Mouse (Mus musculus) left cerebral cortex, postnatal 25 days (tissue): ENCODE measurements around the gene Olfr1512. TPM values are rescaled to one million over a fixed set of nuclear protein-coding genes. Genes with fewer than 3 reads are reported as not detected.
"Not testable (repeated sequence)": the region's sequence is repeated elsewhere in the genome, so short reads cannot be mapped to it uniquely, and the experiment has no call there.

Source experiments
- DNase-seq, 2 experiments: peaks; one replicate each; pipeline ENCODE4 v3.0.0; 2022; ENCODE audit warnings: low spot score in 2 of 2, mixed read lengths in 1 of 2
- intact Hi-C: fragments of 180-260 bp; cut with DNase I; formaldehyde crosslinking; loops from one replicate; pipeline ENCODE4 v1.15.1; 2025
- total RNA-seq, 2 experiments: library from RNA; stranded (reverse); gene quantifications; 2 replicates each; pipeline ENCODE4 v1.2.3; 2021

Olfr1512 gene
- total RNA-seq: not detected

DNA sequence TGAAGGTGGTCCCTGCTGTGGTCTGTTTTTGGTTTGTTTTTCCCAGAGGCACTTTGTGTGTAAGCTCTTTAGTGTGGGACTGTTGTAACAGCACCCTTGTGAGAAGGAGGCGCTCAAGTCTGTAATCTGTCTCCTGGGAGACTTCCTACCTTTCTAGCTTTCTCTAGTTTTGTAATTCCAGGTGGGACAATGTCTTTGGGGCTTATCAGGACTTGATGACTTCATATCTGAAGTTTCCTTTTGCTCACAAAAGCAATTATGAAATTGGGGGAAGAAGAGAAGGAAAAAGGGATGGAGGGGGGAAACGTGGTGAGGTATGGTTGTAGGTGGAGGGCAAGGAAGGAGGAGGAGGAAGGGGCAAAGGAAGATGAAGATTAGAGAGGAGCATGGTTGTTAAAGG lies at the start of gene Olfr1512:
Gene Olfr1512, minus strand, starts transcription at position 101 of the 400 bp plus-strand sequence.
- intact Hi-C loops: no loop called here
- no peak for DNase-seq

DNA sequence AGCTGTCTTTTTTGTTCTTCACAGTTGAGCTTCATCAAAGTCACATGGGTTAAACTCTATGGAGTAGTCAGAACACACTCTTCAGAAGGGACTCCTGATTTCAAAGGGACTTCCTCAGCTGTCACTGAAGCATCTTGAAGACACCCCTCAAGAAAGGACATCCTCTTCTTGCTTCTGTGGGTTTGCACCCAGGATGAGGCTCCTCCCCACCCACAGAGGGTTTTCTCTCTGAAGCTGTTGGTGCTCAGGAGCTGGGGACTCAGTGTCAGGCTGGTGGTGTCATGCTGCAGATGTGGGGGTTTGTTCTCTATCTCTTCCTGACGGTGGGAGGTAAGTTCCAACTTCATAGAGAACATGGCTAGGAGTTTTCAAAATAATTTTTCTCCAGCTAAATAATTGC lies 48.7 kb upstream of the Olfr1512 start:
- no peak for DNase-seq
- intact Hi-C loops: no loop called here

DNA sequence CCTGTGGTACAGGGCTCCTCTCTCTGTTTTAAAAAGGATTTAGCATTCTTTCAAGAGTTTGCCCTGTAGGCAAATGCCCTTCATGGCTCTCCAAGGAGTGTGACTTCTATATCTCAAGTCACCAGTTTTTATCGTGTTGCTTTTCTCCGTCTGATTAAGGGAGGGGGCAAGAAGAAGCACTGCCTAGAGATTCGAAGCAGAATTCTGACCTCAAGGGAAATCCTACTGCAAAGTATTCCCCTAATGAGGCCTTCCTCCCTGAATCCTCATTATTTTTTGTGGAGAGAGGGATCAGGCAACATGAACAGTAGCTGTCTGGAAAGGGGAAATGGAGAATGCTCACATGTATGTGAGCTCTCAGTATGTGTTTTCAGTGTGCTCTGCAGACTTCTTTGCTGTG lies 35.3 kb upstream of the Olfr1512 start, which contains the start of gene Olfr1510:
Gene Olfr1510, minus strand, starts transcription at position 101 of the 400 bp plus-strand sequence.
- intact Hi-C loops: no loop called here
- DNase-seq: no peak

DNA sequence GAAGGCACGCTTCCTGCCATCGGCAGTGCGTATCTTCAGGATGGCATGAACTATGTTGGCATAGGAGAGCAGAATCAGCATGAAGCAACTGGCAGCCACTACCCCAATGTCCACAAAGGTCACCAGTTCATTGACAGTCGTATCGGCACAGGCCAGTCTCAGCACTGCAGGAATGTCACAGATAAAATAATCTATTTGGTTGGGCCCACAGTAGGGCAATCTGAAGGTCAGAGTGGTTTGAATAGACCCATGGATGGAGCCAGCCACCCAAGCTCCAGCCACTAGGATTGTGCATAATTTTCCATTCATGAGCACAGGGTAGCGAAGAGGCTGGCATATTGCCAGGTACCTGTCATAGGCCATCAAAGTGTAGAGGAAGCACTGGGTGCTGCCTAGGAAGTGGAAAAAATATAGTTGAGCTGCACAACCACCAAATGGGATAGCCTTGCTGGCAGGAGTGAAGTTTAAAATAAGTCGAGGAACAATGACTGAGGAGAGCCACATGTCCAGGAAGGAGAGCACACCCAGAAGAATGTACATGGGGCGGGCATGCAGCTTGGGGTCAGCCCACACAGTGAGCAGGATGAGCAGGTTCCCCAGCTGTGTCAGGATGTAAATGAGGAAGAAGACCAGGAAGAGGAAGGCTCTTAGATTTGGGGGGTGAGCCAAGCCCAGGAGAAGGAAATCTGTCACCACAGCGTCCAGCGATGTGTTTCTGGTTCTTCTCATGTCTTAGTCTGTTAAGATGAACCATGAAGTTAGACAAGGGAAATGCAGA lies 31.4 kb upstream of the Olfr1512 start:
- DNase-seq, intact Hi-C loops: not testable (repeated sequence)

DNA sequence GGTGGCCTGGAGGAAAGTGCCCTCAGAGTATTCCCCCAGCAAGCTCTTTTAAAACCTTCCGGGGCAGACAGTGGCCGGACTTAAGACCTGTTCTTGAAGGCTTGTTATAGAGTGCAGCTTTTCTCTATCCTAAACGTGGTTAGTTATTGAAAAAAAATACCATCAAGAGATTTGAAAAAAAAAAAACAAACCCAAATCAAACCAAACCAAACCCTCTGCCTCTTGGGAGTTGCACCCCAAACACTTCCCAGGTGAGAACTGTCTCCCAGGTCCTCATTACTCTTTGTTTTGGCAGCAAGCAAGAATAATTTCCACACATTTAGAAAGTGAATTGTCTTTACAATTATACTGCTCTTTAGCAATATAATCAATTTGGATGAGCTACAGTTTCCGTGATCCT lies 18.3 kb upstream of the Olfr1512 start, which contains the start of gene Olfr1511:
Gene Olfr1511, minus strand, starts transcription at position 101 of the 400 bp plus-strand sequence.
- no peak for DNase-seq
- intact Hi-C loops: no loop called here

DNA sequence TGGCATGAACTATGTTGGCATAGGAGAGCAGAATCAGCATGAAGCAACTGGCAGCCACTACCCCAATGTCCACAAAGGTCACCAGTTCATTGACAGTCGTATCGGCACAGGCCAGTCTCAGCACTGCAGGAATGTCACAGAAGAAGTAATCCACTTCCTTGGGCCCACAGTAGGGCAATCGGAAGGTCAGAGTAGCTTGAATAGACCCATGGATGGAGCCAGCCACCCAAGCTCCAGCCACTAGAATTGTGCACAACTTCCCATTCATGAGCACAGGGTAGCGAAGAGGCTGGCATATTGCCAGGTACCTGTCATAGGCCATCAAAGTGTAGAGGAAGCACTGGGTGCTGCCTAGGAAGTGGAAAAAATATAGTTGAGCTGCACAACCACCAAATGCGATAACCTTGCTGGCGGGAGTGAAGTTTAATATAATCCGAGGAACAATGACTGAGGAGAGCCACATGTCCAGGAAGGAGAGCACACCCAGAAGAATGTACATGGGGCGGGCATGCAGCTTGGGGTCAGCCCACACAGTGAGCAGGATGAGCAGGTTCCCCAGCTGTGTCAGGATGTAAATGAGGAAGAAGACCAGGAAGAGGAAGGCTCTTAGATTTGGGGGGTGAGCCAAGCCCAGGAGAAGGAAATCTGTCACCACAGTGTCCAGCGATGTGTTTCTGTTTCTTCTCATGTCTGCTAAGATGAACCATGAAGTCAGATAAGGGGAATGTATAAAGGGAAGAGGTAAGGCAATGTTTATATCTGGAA lies 11.3 kb upstream of the Olfr1512 start:
- DNase-seq, intact Hi-C loops: not testable (repeated sequence)

DNA sequence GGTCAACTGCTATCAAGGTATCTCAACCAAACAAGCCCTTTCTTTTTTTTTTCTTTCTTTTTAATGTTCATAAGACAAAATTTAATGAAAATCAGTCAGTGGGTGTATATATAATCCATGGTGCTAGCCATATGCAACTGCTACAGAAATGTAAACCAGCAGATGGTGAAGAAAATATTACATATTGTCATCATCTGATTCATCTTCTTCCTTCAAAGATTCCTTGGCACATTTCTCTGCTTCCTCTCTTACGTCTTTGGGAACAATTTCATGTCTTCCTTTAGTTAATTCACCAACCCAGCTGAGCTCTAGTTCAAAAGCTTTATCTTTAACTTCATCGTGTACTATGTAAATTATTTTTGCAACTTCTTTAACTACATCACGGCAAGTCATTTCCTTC lies 10.2 kb downstream of the Olfr1512 start:
- intact Hi-C loops: no loop called here
- peak in 1 of 2 experiments; percentile 61 for DNase-seq

DNA sequence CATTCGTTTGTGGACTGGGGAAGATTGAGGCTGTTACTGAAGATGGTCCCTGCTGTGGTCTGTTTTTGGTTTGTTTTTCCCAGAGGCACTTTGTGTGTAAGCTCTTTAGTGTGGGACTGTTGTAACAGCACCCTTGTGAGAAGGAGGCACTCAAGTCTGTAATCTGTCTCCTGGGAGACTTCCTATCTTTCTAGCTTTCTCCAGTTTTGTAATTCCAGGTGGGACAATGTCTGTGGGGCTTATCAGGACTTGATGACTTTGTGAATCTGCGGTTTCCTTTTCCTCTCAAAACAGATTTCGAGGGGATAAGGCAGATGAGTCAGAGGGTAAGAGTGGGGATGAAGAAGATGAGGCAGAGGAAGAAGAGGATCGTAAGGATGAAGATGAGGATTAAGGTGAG lies 22.7 kb downstream of the Olfr1512 start, which contains the start of gene Olfr1513:
Gene Olfr1513, minus strand, starts transcription at position 101 of the 400 bp plus-strand sequence.
- intact Hi-C loops: no loop called here
- no peak for DNase-seq

DNA sequence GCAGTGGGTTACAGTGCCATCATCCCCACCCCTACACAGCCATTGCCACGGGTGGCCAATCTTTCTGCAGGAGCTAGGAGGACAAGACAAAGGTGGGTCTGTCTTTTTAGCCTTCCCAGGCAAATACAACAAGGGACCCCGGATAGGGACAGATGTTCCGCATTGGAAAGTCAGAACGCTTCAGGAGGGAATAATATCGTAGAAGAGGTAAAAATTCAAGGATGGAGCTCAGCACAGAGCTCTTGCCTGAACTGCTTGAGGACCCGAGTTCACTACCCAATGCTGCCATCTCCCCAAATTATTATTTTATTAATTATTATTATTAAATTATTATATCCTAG lies 39.5 kb downstream of the Olfr1512 start:
- no peak for DNase-seq
- intact Hi-C loops: loop anchor here (2.0 kb wide), 2 partner anchors 35 to 43 kb away; partner anchors contain the start of gene Mettl3

DNA sequence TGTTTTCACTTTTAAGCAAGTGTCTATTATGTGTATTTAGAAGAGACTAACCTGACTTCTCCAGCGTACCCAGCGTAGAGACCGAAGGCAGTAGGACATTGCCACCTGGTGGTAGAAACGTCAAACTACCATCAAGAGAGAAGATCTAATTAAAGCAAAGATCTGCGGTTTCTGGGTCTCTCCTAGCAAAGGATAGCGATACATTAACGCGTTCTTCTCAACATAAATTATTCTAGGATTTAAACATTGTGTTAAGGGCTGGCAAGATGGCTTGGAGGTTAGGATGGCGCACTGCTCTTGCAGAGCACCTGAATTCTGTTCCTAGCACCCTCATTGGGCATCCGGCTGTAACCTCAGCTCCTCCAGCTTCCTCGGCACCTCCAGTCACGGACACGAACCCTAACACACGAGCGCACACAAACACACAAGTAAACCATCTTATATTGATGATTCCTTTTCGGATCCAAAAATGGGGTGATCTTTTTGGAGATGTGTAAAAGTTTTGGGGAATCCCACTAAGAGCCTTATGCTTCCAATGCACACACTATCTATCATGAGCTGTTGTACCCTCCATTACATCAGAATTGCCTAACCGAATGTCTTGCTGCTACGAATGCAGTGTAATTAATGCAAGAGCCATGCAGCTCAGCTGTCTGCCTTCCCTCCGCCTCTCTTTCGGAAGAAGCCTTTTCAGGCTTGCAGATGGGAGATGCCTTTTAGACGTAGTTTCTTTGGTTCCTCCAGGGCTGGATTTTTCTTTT lies 40.0 kb downstream of the Olfr1512 start:
- intact Hi-C loops: loop anchor here (2.0 kb wide), 2 partner anchors 34 to 42 kb away; partner anchors contain the start of gene Mettl3
- DNase-seq: peak; percentile 80 to 88

DNA sequence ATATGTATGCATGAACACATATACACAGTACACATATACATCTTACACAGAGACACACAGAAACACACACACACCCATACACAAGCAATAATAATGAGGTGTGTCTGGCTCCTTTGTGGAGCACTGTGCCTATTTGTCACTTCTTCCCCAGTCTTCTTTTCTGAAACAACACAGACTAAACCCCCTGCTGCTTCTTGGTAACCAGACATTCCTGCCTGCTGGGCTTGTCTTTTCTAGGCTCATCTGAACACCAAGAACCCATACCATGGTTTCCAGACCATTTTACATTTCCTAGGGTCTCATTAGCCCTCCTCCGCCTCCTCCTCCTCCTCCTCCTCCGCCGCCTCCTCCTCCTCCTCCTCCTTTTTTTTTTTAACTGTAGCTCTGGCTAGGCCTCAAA lies 46.8 kb downstream of the Olfr1512 start:
- intact Hi-C loops: loop anchor here (2.0 kb wide), 1 partner anchor 53 kb away; the partner anchor contains the start of genes Rab2b and Tox4
- no peak for DNase-seq

DNA sequence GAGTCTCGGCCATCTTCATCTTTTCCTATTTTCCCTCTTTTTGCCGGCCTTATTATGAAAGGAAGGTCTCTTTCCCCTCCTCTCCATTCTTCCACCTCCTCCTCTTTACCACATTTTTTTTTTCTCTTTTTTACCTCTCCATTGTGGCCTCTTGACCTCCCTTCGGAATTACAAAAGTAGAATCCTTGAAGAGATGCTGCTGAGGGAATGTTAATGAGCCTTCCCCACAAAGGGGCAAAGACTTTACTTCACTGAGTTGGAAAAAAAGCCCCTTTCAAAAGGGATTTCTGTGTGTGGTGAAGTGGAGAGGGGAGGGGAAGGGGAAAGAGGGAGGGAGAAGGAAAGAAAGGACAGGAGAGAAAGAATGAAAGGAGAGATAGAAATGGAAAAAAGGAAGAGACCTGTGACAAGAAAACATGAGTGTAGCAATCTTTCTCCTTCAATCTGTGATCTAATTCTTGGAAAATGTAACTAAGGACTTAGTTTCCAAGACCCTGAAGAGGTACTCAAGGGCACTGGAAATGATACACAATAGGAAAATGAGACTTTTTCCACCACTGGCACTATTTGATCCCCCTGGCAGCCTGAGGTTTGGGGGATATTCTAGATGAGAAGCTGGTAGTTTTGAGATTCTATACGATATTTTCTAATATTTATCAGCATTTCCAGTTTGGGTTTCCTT lies 47.8 kb downstream of the Olfr1512 start:
- intact Hi-C loops: no loop called here
- DNase-seq: no peak

DNA sequence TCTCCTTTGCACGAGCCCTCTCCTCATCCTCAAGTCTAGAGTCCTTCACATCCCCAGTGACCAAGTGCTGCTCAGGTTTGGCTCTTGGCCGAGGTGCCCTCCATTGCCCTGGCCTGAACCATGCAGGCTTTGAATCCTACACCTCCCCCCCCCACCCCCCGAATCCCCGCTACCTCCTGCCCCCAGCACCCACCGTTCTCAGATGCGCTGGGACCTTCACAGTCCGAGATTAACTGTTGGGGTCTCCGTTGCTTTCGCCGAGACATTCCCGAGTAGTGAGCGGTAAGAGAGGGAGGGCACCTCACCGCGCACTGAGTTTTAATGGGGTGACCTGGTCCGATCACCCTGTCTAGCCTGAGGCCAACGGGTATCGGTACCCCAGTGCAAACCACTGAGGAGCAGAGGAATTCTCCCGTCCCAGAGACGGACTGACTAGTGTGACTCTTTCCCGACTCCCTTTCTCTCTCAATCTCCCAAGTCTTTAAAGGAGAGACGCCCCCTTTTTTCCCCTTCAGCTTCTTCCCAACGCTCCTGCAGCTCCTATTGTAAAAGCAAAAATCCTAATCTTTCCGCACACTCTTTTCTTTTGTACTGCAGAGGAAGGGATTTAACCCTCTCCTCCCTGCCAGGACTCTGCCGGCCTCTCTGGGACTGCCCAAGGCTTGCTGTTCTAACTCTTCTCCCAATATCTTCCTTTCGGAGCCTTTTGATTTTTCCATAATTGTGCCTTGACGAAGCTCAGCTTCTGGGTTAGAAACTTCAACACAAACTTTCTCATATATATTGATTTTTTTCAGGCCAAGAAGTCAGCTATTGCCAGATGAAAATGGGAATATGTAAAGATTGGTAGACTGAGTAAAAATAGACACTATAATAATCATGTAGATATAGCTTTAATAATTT lies 50.8 kb downstream of the Olfr1512 start, which contains the start of gene Sall2:
Gene Sall2, minus strand, starts transcription at position 853 of the 903 bp plus-strand sequence.
- no peak for DNase-seq

DNA sequence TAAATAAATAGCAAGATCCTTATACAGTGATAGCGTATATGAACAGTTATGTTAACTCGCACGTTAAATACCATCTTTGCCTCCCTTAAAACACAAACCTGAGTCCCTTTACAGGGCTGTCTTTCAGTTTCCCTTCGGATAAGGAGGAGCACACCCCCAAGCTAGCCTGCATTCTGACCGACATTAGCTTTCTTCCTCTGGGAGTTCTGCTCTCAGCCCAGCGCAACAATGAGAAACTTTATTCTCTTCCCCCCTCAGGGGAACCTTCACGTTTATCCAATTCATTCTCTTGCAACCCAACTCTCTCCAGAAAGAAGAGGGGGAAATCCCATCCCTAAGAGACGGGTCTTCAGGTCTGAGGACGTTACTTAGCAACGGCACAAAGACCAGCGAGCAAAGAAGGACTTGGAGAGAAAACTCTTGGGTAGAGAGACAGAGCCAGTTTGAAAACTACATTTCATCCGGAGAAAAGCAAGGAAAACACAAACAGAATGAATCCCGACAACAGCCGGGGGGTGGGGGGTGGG lies 51.5 kb downstream of the Olfr1512 start:
- intact Hi-C loops: no loop called here
- DNase-seq: no peak

More for the DNA sequence above, 50.8 kb downstream of the Olfr1512 start, which contains the start of gene Sall2:
- intact Hi-C loops: no loop called here

DNA sequence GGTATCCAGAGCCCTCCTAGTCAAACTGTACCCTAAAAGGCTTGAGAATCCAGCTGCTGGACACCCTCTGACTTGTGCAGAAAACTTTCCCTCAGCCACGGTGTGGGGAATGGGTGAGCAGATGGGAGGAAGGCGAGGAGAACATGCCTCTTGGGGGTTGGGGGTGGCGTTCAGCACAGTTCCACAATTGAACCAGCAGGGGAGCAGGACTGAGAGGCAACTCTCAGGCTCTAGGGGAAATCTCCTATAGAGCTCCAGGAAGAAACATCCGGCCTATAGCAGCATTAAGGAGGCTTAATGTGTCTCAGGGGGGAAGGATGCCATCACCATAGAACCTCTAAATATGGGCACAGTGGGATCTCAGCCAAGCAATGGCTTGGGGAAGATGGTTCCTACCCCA lies 53.1 kb downstream of the Olfr1512 start:
- intact Hi-C loops: no loop called here
- DNase-seq: no peak
